Mouse (Mus musculus) kidney, postnatal 4 days (tissue): ENCODE results near the gene Prrx1.

Experiments used
- DNase-seq, 2 experiments: peaks; one replicate each; pipeline ENCODE4 v3.0.0; 2021; ENCODE audit warnings: mixed read lengths in 2 of 2

The Prrx1 gene

DNA sequence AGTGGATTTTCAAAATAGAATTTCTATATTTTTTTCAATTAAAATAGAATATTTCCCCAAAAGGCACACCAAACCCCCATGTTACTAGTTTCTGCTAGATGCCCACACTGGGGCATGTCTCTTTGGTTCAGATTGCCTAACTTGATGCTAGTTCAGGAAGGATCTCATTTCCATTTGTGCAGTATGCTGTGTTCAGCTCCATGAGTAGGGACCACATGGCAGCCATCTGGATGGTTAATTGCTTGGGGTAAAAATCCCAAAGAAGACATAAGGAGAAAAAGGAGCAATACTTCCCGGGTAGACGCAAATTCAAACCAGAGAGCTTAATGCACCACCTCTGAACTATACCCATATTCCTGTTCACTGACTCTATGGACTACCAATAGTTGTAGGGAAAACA, 57.6 kb downstream of the Prrx1 start:
- DNase-seq: no peak

DNA sequence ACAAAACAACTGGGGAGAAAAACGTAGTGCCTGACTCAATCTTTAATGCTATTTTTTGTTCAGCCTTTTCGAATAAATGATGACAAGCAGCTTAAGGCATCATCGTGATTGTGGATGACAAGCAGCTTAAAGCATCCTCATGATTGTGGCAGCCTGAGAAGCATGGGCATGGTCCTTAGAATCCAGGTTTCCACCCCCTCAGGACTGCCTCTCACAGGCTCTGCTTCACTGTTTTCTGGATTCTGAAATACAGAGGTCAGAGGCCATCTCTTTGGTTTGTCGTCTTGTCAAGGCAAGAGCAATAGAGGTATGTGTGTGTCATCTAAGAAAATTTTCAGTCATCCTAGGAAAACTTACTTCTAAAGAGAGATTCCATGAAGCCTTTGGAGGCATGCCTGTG, 60.7 kb downstream of the Prrx1 start:
- no peak for DNase-seq

DNA sequence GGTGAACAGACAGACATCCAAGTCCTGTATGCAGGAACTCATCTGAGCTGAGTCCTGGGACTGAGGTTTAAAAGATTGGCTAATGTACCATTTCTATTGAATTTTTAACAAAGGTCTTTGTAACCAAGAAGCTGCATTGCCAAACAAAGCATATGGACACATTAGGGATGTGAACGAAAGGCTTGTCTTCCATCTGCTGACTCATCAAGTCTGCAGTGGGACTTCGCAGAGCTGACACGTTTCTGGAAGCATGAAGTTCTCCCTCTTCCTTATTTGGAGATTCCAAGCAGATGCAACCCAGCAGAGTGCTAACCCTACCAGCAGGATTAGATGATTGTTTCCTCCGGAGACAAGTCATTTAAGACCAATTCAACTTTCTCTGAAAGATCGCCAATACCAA, 61.2 kb downstream of the Prrx1 start:
- peak in 1 of 2 experiments; percentile 5 for DNase-seq

DNA sequence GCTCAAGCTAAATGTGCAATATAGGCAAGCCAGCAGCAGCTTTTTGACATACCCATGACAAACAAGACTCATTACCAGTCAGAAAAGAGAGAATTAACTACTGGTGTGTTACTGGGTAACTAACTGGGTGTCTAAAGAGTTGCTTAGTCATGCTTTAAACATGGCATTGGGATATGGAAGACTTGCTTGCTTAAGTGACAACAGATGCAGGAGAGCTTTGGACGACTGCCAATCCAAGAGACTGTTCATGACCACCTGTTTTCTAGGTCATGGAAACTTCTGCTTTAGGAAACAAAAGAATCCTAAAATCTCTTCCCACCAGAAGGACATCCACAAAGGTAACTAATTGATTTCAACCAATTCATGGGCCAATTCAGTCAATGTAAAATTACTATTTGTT, 61.7 kb downstream of the Prrx1 start:
- DNase-seq: no peak

- peak in 1 of 2 experiments; percentile 4 for DNase-seq
Observed at GRCm38 (mm10) chr1:163238950-163239349, 74.6 kb downstream of the Prrx1 start.

GRCm38 (mm10) chr1:163231230-163231629, 82.3 kb downstream of the Prrx1 start:
- no peak for DNase-seq

- DNase-seq: no peak
Observed at GRCm38 (mm10) chr1:163226271-163226670, 87.2 kb downstream of the Prrx1 start.

DNA sequence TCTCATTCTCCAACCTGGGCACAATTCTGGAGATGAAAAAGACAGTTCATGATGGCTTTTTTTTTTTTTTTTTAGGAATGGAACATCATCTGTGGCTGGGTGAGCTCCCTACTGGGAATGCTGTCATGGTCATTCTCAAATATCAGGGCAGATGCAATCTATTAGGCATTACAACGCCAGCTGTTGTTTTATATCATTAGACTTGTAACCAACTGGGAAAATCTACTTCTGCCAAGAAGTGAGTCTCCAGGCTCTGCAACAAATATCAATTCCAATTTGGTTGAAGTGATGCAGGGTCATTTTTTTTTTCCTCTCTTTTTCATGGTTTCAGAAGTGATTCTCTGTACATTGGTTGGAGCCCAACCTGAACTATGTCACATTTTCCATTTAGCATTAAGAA, 91.7 kb downstream of the Prrx1 start:
- DNase-seq: no peak

DNA sequence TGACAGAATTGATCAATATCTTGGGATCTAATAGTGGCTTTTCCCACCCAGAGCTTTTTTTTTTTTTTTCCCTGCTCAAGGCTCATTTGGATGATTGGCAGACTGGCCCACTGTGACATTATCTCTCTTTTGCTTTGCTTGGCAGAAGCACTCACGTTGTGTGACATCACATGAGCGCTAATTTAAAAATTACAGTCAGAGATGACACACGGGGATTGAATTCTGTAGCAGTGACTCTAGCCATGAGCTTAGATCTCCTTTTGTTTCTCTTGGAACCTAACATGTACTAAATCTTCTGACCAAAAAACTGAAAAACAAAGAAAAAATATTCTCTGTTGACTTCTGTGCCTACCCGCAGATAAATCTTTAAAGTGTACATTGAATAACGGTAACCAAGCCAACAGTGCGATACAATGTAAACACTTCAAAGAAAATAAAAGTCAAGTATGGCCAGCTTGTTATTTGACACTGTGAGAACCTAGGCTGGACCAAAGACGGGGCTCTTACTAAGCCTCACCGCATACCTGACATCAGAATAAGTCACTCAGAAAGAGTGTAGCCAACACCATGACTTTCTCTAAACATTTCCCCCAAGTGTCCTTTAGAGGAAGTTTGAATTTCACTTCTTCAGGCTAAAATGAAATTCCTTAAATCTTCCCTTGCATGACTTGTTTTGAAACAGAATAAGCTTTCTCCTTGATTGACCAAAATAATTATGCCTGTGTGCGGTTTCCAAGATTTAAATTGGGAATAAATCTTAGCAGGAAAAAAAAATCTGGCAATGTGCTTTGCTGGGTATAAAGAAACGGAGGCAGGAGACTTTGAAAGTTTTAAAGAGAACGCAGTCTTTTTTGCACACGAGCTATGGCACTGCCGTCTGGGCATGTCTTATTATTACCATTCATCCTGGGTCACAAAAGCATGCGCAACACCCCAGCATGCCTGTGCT, 104.3 kb downstream of the Prrx1 start:
- DNase-seq: no peak

DNA sequence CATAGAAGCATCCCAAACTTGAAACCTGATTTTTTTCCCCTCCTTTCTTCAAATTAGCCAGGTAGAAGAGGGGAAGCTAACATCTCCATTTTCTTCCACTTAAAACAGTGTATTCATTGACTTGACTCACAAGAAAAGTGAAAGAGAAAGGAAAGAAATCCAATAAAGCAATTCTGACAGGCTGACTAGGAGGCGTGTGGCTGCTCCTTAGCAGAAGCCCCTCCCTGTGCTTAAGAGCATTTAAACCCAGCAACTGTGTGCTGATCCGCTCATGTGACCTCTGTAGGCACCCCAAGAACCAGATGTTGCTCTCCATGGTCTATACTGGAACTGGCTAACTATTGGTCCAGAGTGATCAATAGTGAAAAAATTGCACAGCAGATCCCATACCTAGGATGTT, 114.7 kb downstream of the Prrx1 start:
- no peak for DNase-seq

DNA sequence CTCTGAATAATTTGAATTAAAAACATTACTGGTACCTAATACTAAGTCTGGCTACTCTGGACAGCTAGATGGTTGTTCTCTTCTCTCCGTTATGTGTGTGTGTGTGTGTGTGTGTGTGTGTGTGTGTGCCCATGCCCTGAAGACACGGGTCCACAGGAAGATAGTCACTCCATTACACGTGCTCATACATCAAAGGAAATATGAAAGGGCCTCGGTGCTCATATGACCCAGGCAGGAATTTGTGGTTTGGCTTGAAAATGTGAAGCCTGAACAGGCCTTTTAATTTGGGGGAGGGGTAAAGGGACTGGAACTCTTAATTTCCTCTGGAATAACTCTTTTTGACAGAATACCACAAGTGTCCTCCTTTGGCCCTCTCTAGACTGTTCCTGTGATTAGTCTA, 115.5 kb downstream of the Prrx1 start:
- no peak for DNase-seq
